Mouse (Mus musculus) kidney, embryonic 15.5 days (tissue): ENCODE measurements at regions not wholly inside any gene's neighbourhood (a gene's known extent, or its start where the extent isn't known, plus 50 kb on each side); places are given as distances from the start of the nearest gene placed in this dataset.

ENCODE experiments used
- ATAC-seq: fragments of 200-750 bp; cut with Nextera tagmentation; replicated peaks from 2 replicates; pipeline ENCODE4 v1.8.0; 2017; ENCODE audit warnings: moderate TSS enrichment; ENCODE audit not compliant: low FRiP score
- H3K27ac ChIP-seq: fragments of 300-500 bp; sonication (generic); 2 replicates; pipeline ENCODE4 v1.5.1; 2015; ENCODE audit warnings: mild to moderate bottlenecking, inconsistent platforms
- H3K27me3 ChIP-seq: fragments of 300-500 bp; sonication (generic); 2 replicates; pipeline ENCODE4 v1.6.1; 2015; ENCODE audit warnings: inconsistent platforms
- H3K36me3 ChIP-seq: fragments of 300-500 bp; sonication (generic); 2 replicates; pipeline ENCODE4 v1.6.1; 2015; ENCODE audit warnings: inconsistent platforms
- H3K4me1 ChIP-seq: fragments of 300-500 bp; sonication (generic); 2 replicates; pipeline ENCODE4 v1.6.1; 2015; ENCODE audit warnings: inconsistent platforms
- H3K4me2 ChIP-seq: fragments of 300-500 bp; sonication (generic); 2 replicates; pipeline ENCODE4 v1.6.1; 2015; ENCODE audit warnings: moderate library complexity, mild to moderate bottlenecking, inconsistent platforms
- H3K4me3 ChIP-seq: fragments of 300-500 bp; sonication (generic); replicated peaks from 2 replicates; pipeline ENCODE4 v1.5.1; 2015; ENCODE audit warnings: mild to moderate bottlenecking, inconsistent platforms
- H3K9ac ChIP-seq: fragments of 300-500 bp; sonication (generic); 2 replicates; pipeline ENCODE4 v1.6.1; 2015; ENCODE audit warnings: mild to moderate bottlenecking, inconsistent platforms
- H3K9me3 ChIP-seq: fragments of 300-500 bp; sonication (generic); replicated peaks from 2 replicates; pipeline ENCODE4 v1.6.1; 2016; ENCODE audit warnings: inconsistent platforms
- WGBS: fragments of 180-500 bp; shearing (Covaris S2); methylation state at CpG from one replicate; pipeline ENCODE4 v1.1.7; 2015; ENCODE audit warnings: mixed read lengths; 5-methylcytosine and 5-hydroxymethylcytosine counted together

- Histone ChIP-seq H3K27ac (0 out of 2 replicates have a peak overlapping the region, but pooled peaks have one; percentile 9), H3K4me3 (no peak overlapping the region), H3K27me3 (no peaks in the 10 kb centered on the region), H3K36me3 (no peaks in the 10 kb centered on the region), H3K9ac (no peak overlapping the region), H3K4me2 (no peak overlapping the region), H3K4me1 (peaks cover 12% of the 10 kb centered on the region; the same call in 1 of the 2 replicates), H3K9me3 (no peaks in the 10 kb centered on the region)
- ATAC-seq = no peak
- WGBS = 57% methylated on average over 5 of the region's 5 CpGs
Measured at GRCm38 (mm10) chr1:169139507-169139906, 391.8 kb downstream of the Nuf2 start.

GRCm38 (mm10) chr1:169139184-169139486 lies 392.1 kb downstream of the Nuf2 start:
- ATAC-seq = no peak
- Histone ChIP-seq H3K27ac (0 out of 2 replicates have a peak overlapping the region, but pooled peaks have one; percentile 10), H3K9ac (no peak overlapping the region), H3K36me3 (no peaks in the 10 kb centered on the region), H3K4me1 (peaks cover 12% of the 10 kb centered on the region; the same call in 1 of the 2 replicates), H3K9me3 (no peaks in the 10 kb centered on the region), H3K27me3 (no peaks in the 10 kb centered on the region), H3K4me2 (no peak overlapping the region), H3K4me3 (no peak overlapping the region)
- WGBS = 22% methylated on average over 2 of the region's 2 CpGs

- Histone ChIP-seq H3K27ac (peak overlapping the region; percentile 30; the same call in 1 of the 2 replicates), H3K4me3 (no peak overlapping the region), H3K4me2 (no peak overlapping the region), H3K4me1 (peaks cover 12% of the 10 kb centered on the region; the same call in 1 of the 2 replicates), H3K36me3 (no peaks in the 10 kb centered on the region), H3K9ac (no peak overlapping the region), H3K9me3 (no peaks in the 10 kb centered on the region), H3K27me3 (no peaks in the 10 kb centered on the region)
- 50% methylated on average over 6 of the region's 6 CpGs for WGBS
- no peak for ATAC-seq
Measured at GRCm38 (mm10) chr1:169138404-169139183, 392.7 kb downstream of the Nuf2 start.

- Histone ChIP-seq H3K4me2 (no peak overlapping the region), H3K27me3 (no peaks in the 10 kb centered on the region), H3K9me3 (no peaks in the 10 kb centered on the region), H3K4me1 (peaks cover 12% of the 10 kb centered on the region; the same call in 1 of the 2 replicates), H3K27ac (no peak overlapping the region), H3K36me3 (no peaks in the 10 kb centered on the region), H3K9ac (no peak overlapping the region), H3K4me3 (no peak overlapping the region)
- no peak for ATAC-seq
Measured at GRCm38 (mm10) chr1:169135542-169135941, 395.7 kb downstream of the Nuf2 start.

GRCm38 (mm10) chr1:169103669-169104068 lies 427.6 kb downstream of the Nuf2 start:
- Histone ChIP-seq H3K27me3 (no peaks in the 10 kb centered on the region), H3K4me2 (no peak overlapping the region), H3K36me3 (no peaks in the 10 kb centered on the region), H3K27ac (no peak overlapping the region), H3K4me3 (no peak overlapping the region), H3K4me1 (no peaks in the 10 kb centered on the region), H3K9ac (no peak overlapping the region), H3K9me3 (no peaks in the 10 kb centered on the region)
- ATAC-seq = no peak
- 65% methylated on average over 4 of the region's 4 CpGs for WGBS

- H3K27me3 ChIP-seq = no peaks in the 10 kb centered on the region
- WGBS = 51% methylated on average over 2 of the region's 2 CpGs
- no peak overlapping the region for H3K4me3 ChIP-seq
- no peak overlapping the region for H3K4me2 ChIP-seq
- H3K36me3 ChIP-seq = no peaks in the 10 kb centered on the region
- no peak overlapping the region for H3K9ac ChIP-seq
- no peak for ATAC-seq
- H3K27ac ChIP-seq = no peak overlapping the region
- H3K4me1 ChIP-seq = no peaks in the 10 kb centered on the region
- no peaks in the 10 kb centered on the region for H3K9me3 ChIP-seq
Measured at GRCm38 (mm10) chr1:169103113-169103512, 428.2 kb downstream of the Nuf2 start.

- Histone ChIP-seq H3K9ac (no peak overlapping the region), H3K4me1 (peaks cover 9% of the 10 kb centered on the region; the same call in 1 of the 2 replicates), H3K9me3 (no peaks in the 10 kb centered on the region), H3K4me3 (no peak overlapping the region), H3K4me2 (no peak overlapping the region), H3K27me3 (no peaks in the 10 kb centered on the region), H3K27ac (no peak overlapping the region), H3K36me3 (no peaks in the 10 kb centered on the region)
- ATAC-seq = no peak
- WGBS = 54% methylated on average over 5 of the region's 5 CpGs
Measured at GRCm38 (mm10) chr1:169099221-169099620, 432.0 kb downstream of the Nuf2 start.

- H3K9me3 ChIP-seq = no peaks in the 10 kb centered on the region
- no peak for ATAC-seq
- 60% methylated on average over 5 of the region's 5 CpGs for WGBS
Measured at GRCm38 (mm10) chr1:169096737-169097136, 434.5 kb downstream of the Nuf2 start.

GRCm38 (mm10) chr1:169093602-169094354 lies 437.5 kb downstream of the Nuf2 start:
- H3K9ac ChIP-seq = no peak overlapping the region

More at GRCm38 (mm10) chr1:169096737-169097136, 434.5 kb downstream of the Nuf2 start:
- Histone ChIP-seq H3K36me3 (no peaks in the 10 kb centered on the region), H3K4me2 (no peak overlapping the region), H3K4me1 (peaks cover 9% of the 10 kb centered on the region; the same call in 1 of the 2 replicates), H3K27ac (no peak overlapping the region), H3K9ac (no peak overlapping the region), H3K4me3 (no peak overlapping the region), H3K27me3 (no peaks in the 10 kb centered on the region)

GRCm38 (mm10) chr1:169086032-169086431 lies 445.2 kb downstream of the Nuf2 start:
- 74% methylated on average over 3 of the region's 3 CpGs for WGBS
- Histone ChIP-seq H3K27me3 (no peaks in the 10 kb centered on the region), H3K27ac (no peak overlapping the region), H3K9ac (no peak overlapping the region), H3K9me3 (no peaks in the 10 kb centered on the region), H3K36me3 (no peaks in the 10 kb centered on the region), H3K4me3 (no peak overlapping the region), H3K4me2 (no peak overlapping the region), H3K4me1 (no peaks in the 10 kb centered on the region)
- no peak for ATAC-seq

More at GRCm38 (mm10) chr1:169093602-169094354, 437.5 kb downstream of the Nuf2 start:
- no peak for ATAC-seq
- peaks cover 9% of the 10 kb centered on the region; the same call in 1 of the 2 replicates for H3K4me1 ChIP-seq
- no peaks in the 10 kb centered on the region for H3K36me3 ChIP-seq
- H3K4me2 ChIP-seq = no peak overlapping the region
- WGBS = 53% methylated on average over 3 of the region's 3 CpGs
- no peak overlapping the region for H3K27ac ChIP-seq
- H3K27me3 ChIP-seq = no peaks in the 10 kb centered on the region
- no peak overlapping the region for H3K4me3 ChIP-seq
- H3K9me3 ChIP-seq = no peaks in the 10 kb centered on the region

GRCm38 (mm10) chr1:169080686-169081085 lies 450.6 kb downstream of the Nuf2 start:
- H3K4me3 ChIP-seq = no peak overlapping the region
- no peaks in the 10 kb centered on the region for H3K27me3 ChIP-seq
- H3K4me1 ChIP-seq = 0 out of 2 replicates have a peak, but pooled peaks cover 6% of the 10 kb centered on the region
- no peak overlapping the region for H3K4me2 ChIP-seq
- H3K27ac ChIP-seq = no peak overlapping the region
- no peaks in the 10 kb centered on the region for H3K36me3 ChIP-seq
- H3K9ac ChIP-seq = no peak overlapping the region
- ATAC-seq = no peak
- H3K9me3 ChIP-seq = no peaks in the 10 kb centered on the region
- 90% methylated on average over 1 of the region's 1 CpGs for WGBS

- Histone ChIP-seq H3K9me3 (no peaks in the 10 kb centered on the region), H3K27ac (no peak overlapping the region), H3K4me3 (no peak overlapping the region), H3K36me3 (no peaks in the 10 kb centered on the region), H3K9ac (no peak overlapping the region), H3K4me2 (no peak overlapping the region), H3K4me1 (0 out of 2 replicates have a peak, but pooled peaks cover 6% of the 10 kb centered on the region), H3K27me3 (no peaks in the 10 kb centered on the region)
- no peak for ATAC-seq
- 93% methylated on average over 5 of the region's 5 CpGs for WGBS
Measured at GRCm38 (mm10) chr1:169077228-169077627, 454.0 kb downstream of the Nuf2 start.
